Mouse (Mus musculus) thymus, postnatal 36 days (tissue): ENCODE data around the gene Olfr593.
"Not testable (repeated sequence)": the region's sequence is repeated elsewhere in the genome, so short reads cannot be mapped to it uniquely, and the experiment has no call there.

Experiments used
- DNase-seq, 2 experiments: peaks; one replicate each; pipeline ENCODE4 v3.0.0; 2022; ENCODE audit warnings: mixed read lengths in 2 of 2

Gene Olfr593

GRCm38 (mm10) chr7:103211562-103211961 is at the start of gene Olfr593:
Gene Olfr593, plus strand, starts transcription at chr7:103211862.
- no peak for DNase-seq

- DNase-seq = no peak
Measured at GRCm38 (mm10) chr7:103169697-103170096, 42.0 kb upstream of the Olfr593 start.

GRCm38 (mm10) chr7:103178240-103178639 is 33.4 kb upstream of the Olfr593 start, which contains the start of gene Olfr591:
Gene Olfr591, minus strand, starts transcription at chr7:103178340.
- DNase-seq = no peak

- DNase-seq = not testable (repeated sequence)
Measured at GRCm38 (mm10) chr7:103184503-103184902, 27.2 kb upstream of the Olfr593 start, which contains the start of gene Olfr592. Gene Olfr592, plus strand, starts transcription at chr7:103184803.

- DNase-seq = not testable (repeated sequence)
Measured at GRCm38 (mm10) chr7:103212050-103212449, 388 bp downstream of the Olfr593 start.

- no peak for DNase-seq
Measured at GRCm38 (mm10) chr7:103216696-103217095, 5.0 kb downstream of the Olfr593 start, which contains the start of gene Olfr594. Gene Olfr594, plus strand, starts transcription at chr7:103216996.

GRCm38 (mm10) chr7:103252405-103252804 is 40.7 kb downstream of the Olfr593 start, which contains the start of gene Usp17ld:
Gene Usp17ld, minus strand, starts transcription at chr7:103252505.
- DNase-seq = not testable (repeated sequence)
